ENCODE assay signal across 8 mouse cellular contexts in genomic region chr11:18878016-18878415, GRCm38 (mm10).
DNase-seq lines count a peak whose midpoint lies in the region; ATAC-seq and TF ChIP-seq lines count a peak whose summit lies in the region.

No protein-coding gene starts in this region.

- peak overlapping the region; percentile 50 for H3K9ac ChIP-seq in forebrain, embryonic 14.5 days (ENCODE audit: low read length)
- peak overlapping the region; percentile 57 for H3K9ac ChIP-seq in kidney, postnatal 0 days (ENCODE audit: low read depth, low read length)
- peak overlapping the region; percentile 52 for H3K9ac ChIP-seq in midbrain, embryonic 14.5 days (replicated peaks; ENCODE audit: low read length)

- H3K4me2 ChIP-seq in forebrain, embryonic 14.5 days (ENCODE audit: low read length) = peak overlapping the region; percentile 69
- H3K4me2 ChIP-seq in kidney, postnatal 0 days (ENCODE audit: low read length) = peak overlapping the region; percentile 62
- peak overlapping the region; percentile 70 for H3K4me2 ChIP-seq in midbrain, embryonic 14.5 days (ENCODE audit: low read length)

- WGBS in cerebellum, adult 2 months = 6% methylated on average over 18 of the region's 18 CpGs
- under 1% methylated on average over 18 of the region's 18 CpGs for WGBS in forebrain, embryonic 14.5 days
- under 1% methylated on average over 18 of the region's 18 CpGs for WGBS in kidney, postnatal 0 days
- under 1% methylated on average over 18 of the region's 18 CpGs for WGBS in midbrain, embryonic 14.5 days

- DNase-seq in cerebellum, adult 2 months = peak in 1 of 2 experiments; percentile 57
- DNase-seq in cerebellum, adult 11 months = no peak
- DNase-seq in right cerebral cortex, postnatal 4 days = peak; percentile 22
- no peak for DNase-seq in right cerebral cortex, adult 18-20 months
- peak; percentile 93 for DNase-seq in forebrain, embryonic 14.5 days (ENCODE audit: low spot score)
- peak; percentile 86 for DNase-seq in kidney, postnatal 0 days (ENCODE audit: low spot score)
- DNase-seq in midbrain, embryonic 14.5 days = peak; percentile 84

- peak; percentile 63 for ATAC-seq in forebrain, embryonic 14.5 days
- no peak for ATAC-seq in kidney, postnatal 0 days (replicated peaks; ENCODE audit: low FRiP score, low read depth)
- ATAC-seq in midbrain, embryonic 14.5 days (ENCODE audit: low FRiP score, low TSS enrichment) = peak; percentile 40
- no peak for ATAC-seq in monocyte, adult 5-6 weeks (replicated peaks; ENCODE audit: insufficient number of reproducible peaks, low FRiP score, low TSS enrichment, poor library complexity, severe bottlenecking)

- peak overlapping the region; percentile 90 for H3K4me3 ChIP-seq in cerebellum, adult 2 months (replicated peaks; ENCODE audit: insufficient read depth, low read depth, low read length)
- peak overlapping the region; percentile 40 for H3K4me3 ChIP-seq in forebrain, embryonic 14.5 days (ENCODE audit: low read depth, low read length)
- H3K4me3 ChIP-seq in kidney, postnatal 0 days (replicated peaks; ENCODE audit: low read depth, low read length) = peak overlapping the region; percentile 42
- peak overlapping the region; percentile 40 for H3K4me3 ChIP-seq in midbrain, embryonic 14.5 days (replicated peaks; ENCODE audit: low read depth, low read length)

- H3K9me3 ChIP-seq in forebrain, embryonic 14.5 days (replicated peaks; ENCODE audit: control insufficient read depth, low read length) = no peaks in the 10 kb centered on the region
- H3K9me3 ChIP-seq in kidney, postnatal 0 days (replicated peaks; ENCODE audit: low read length) = no peaks in the 10 kb centered on the region
- no peaks in the 10 kb centered on the region for H3K9me3 ChIP-seq in midbrain, embryonic 14.5 days (ENCODE audit: control insufficient read depth, low read length)

- no peaks in the 10 kb centered on the region for H3K4me1 ChIP-seq in cerebellum, adult 2 months (ENCODE audit: control insufficient read depth, insufficient read depth, low read length)
- peaks cover 12% of the 10 kb centered on the region for H3K4me1 ChIP-seq in forebrain, embryonic 14.5 days (ENCODE audit: control insufficient read depth, insufficient read depth, low read length)
- peaks cover 4% of the 10 kb centered on the region; the same call in 1 of the 2 replicates for H3K4me1 ChIP-seq in kidney, postnatal 0 days (replicated peaks; ENCODE audit: insufficient read depth, low read length)
- H3K4me1 ChIP-seq in midbrain, embryonic 14.5 days (ENCODE audit: control insufficient read depth, insufficient read depth, low read length) = peaks cover 34% of the 10 kb centered on the region

- TF ChIP-seq CTCF in cerebellum, adult 2 months (IDR thresholded peaks at IDR 0.05; ENCODE audit: borderline replicate concordance, insufficient read depth, low read depth, low read length) = no peak
- TF ChIP-seq CTCF in kidney, postnatal 0 days (IDR thresholded peaks at IDR 0.05; ENCODE audit: low read depth) = no peak

- H3K27ac ChIP-seq in cerebellum, adult 2 months (ENCODE audit: insufficient read depth, low read length) = peak overlapping the region; percentile 66; the same call in 1 of the 2 replicates
- H3K27ac ChIP-seq in forebrain, embryonic 14.5 days (ENCODE audit: low read depth, low read length) = peak overlapping the region; percentile 81
- peak overlapping the region; percentile 73 for H3K27ac ChIP-seq in kidney, postnatal 0 days
- peak overlapping the region; percentile 81 for H3K27ac ChIP-seq in midbrain, embryonic 14.5 days (replicated peaks; ENCODE audit: low read depth, low read length)

- no peak for TF ChIP-seq POLR2A in cerebellum, adult 2 months (IDR thresholded peaks at IDR 0.05; ENCODE audit: borderline replicate concordance, insufficient read depth, low read length)

- H3K36me3 ChIP-seq in forebrain, embryonic 14.5 days (ENCODE audit: control insufficient read depth, insufficient read depth, low read length) = no peaks in the 10 kb centered on the region
- no peaks in the 10 kb centered on the region for H3K36me3 ChIP-seq in kidney, postnatal 0 days (ENCODE audit: insufficient read depth, low read length)
- no peaks in the 10 kb centered on the region for H3K36me3 ChIP-seq in midbrain, embryonic 14.5 days (ENCODE audit: control insufficient read depth, insufficient read depth, low read length)

- no peaks in the 10 kb centered on the region for H3K27me3 ChIP-seq in cerebellum, adult 2 months (ENCODE audit: control insufficient read depth, insufficient read depth, low read length)
- peaks cover 30% of the 10 kb centered on the region for H3K27me3 ChIP-seq in forebrain, embryonic 14.5 days (replicated peaks; ENCODE audit: control insufficient read depth, insufficient read depth, low read length)
- H3K27me3 ChIP-seq in kidney, postnatal 0 days (ENCODE audit: insufficient read depth, low read length) = no peaks in the 10 kb centered on the region; the same call in 1 of the 2 replicates
- peaks cover 33% of the 10 kb centered on the region for H3K27me3 ChIP-seq in midbrain, embryonic 14.5 days (ENCODE audit: control insufficient read depth, insufficient read depth, low read length)

Comparison
In these comparisons a context has a peak if more than half of its experiments do, and no peak if none do; other contexts are left out.
1. DNase-seq: peak in right cerebral cortex, postnatal 4 days (single experiment), forebrain, embryonic 14.5 days (single experiment), kidney, postnatal 0 days (single experiment) and midbrain, embryonic 14.5 days (single experiment); none in cerebellum, adult 11 months (single experiment) and right cerebral cortex, adult 18-20 months (single experiment).
2. H3K4me3 ChIP-seq: peak in every context shown above with its lines; median percentile 90 in cerebellum, adult 2 months; 42 in kidney, postnatal 0 days; 40 in forebrain, embryonic 14.5 days; 40 in midbrain, embryonic 14.5 days.
3. ATAC-seq: peak in forebrain, embryonic 14.5 days (single experiment) and midbrain, embryonic 14.5 days (single experiment); none in kidney, postnatal 0 days (single experiment) and monocyte, adult 5-6 weeks (single experiment).
4. Peak in every context shown above with its lines, with median percentiles within 50 percentile points of each other: H3K27ac ChIP-seq, H3K4me2 ChIP-seq and H3K9ac ChIP-seq.